Mouse (Mus musculus) embryo, embryonic 11.5 days (tissue): Measurements from ENCODE around the gene Rhov.

Experiments used
- DNase-seq: peaks from one replicate; pipeline ENCODE4 v3.0.0-alpha.2; 2012; ENCODE audit warnings: low read depth, low spot score

Rhov gene

DNA sequence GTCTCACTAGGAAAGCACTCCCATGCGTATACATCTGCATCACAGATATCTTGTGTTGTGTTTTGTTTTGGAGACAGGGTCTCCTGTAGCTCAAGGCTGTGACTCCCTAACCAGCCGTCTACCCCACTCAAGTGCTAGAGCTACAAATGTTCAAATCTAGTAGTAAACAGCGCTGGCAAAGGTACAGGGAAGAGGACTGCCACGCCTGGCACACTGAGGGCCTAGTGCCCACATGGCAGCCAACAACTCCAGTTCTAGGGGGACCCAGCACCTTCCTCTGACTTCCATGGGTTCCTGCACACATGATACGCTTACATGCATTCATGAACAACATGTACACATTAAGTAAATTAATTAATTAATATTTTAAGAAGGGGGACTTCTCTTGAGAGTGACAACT is 21.2 kb upstream of the Rhov start:
- DNase-seq = no peak

GRCm38 (mm10) chr2:119289014-119289416 is 17.9 kb upstream of the Rhov start:
- DNase-seq = no peak

DNA sequence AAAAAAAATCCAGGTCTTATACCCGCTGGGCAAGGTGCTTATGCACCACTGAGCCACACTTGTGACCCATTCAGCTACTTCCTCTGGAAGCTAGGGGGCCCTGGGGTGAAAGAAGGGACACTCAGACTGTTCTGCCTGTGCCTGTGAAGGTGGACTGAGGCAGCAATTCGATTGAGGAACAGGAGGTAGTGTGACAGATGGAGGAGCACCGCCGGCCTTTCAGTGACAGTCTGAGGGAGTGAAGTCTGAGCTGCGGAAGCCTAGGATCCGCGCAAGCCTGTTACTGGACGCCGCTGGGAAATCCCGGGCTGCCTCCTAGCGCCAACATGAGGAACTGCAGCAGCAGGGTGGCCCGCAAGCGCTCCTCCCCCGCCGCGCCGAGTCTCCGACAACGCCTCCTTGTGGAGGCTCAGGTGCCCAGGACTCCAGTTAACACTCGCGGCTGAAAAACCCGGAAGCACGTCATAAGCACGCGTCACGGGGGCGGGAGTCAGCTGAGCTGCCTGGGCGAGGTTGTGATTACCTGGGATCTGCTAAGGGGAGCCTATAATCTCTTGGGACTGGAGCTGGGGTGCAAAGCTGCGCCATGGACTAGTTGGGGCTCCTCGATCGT is 17.3 kb upstream of the Rhov start, which contains the start of gene Vps18:
Vps18 (plus strand) TSS at position 471 of the 613 bp plus-strand sequence.
- DNase-seq = peak; percentile 97

DNA sequence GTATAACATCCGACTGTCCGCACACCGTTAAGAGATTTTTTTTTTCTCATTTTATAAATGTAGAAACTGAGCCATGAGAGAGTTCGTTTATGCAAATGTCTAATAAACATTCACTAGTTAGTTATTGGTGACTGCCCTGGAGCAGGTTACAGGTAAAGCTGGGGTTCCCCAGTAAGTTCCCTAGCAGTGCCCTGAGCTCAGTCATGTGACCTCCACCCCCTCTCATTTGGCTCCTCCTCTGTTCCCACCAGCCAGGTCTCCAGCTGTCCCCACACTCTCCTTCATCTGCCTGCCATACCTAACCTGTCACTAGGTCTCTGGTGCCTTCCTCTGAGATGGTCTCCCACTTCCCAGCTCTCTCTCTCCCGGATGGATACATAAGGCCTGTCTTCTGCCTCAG is 16.3 kb upstream of the Rhov start:
- no peak for DNase-seq

DNA sequence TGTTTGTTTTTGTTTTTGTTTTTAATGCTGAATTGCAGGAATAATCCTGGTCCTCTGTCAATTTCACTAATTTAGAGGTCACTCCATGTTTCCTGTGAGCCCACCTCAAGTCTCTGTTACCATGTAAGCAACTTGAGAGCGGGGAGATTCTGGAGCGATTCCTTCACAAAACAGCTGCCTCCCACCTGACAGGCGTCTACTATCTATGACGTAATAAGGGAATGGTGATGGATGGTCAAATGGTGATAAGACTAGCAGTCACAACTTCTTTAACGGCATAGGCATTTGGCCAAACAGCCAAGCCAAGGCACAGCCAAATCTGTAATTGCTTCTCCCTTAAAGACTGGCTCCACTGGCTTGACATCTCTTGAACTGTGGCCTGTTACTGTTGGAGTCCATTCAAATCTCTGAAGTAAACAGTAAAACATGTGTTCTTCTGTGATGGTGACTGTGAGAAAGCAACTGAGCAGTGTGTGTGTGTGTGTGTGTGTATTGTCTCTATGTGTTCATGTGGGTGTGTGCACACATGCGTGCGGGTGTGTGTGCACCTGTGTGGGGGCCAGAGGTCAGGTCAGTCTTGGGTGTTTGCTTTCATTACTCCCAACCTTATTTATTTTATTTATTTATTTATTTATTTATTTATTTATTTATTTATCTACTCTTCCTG is 11.0 kb upstream of the Rhov start:
- DNase-seq = no peak

GRCm38 (mm10) chr2:119277810-119278209 is 6.7 kb upstream of the Rhov start:
- no peak for DNase-seq

- no peak for DNase-seq
Observed at GRCm38 (mm10) chr2:119276926-119277325, 5.9 kb upstream of the Rhov start.

- no peak for DNase-seq
Observed at GRCm38 (mm10) chr2:119274126-119274525, 3.1 kb upstream of the Rhov start.

DNA sequence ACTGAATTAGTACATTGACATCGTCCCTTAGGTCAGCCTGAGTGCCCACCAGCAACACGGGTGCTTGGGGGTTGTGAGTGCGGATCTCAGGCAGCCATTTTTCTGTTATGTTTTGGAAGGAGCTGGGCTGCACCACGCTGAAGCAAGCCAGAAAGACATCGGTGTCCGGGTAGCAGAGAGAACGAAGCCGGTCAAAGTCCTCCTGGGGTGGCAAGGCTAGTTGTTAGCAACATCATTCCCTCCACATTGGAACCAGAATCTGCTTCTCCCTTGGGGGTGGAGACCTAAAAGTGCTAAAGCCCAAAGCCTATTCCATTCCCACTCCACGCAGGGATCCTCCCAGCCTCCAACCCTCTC is 808 bp downstream of the Rhov start:
- no peak for DNase-seq

DNA sequence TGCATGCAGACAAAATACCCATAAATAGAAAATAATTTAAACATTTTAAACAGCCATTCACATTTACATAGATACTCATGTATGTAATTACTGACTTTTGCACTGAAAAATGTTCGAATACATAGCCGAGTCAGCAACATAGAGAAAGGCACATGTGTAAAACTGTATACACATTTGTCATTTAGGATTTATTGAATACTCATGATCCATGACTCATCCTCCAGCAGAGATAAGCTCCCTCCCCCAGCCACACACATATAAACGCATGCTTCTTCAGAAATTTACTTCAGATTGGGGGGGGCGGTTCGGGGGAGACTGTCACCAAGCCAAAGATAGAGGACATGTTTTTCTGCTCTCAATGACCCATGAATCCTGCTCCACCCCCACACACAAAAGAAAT is 7.3 kb downstream of the Rhov start:
- DNase-seq = no peak

DNA sequence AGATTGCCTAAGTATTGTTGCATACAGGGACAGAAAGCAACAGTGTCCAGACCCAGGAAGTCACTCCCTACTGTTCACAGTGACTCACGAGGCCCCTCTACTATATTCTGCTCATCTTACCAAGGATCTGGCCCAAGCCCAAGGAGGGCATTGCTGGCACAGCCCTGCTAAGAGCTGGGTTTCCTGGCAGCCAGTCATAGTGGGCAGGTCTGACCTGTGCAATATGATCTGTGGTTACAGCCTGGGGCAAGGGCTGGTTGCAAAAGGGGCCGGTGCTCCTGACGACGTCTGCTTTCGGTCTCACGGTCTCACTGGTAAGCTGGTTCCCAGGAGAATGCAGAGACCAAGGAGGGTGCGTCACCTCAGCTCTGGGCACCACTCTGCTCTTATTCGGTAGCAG is 8.1 kb downstream of the Rhov start:
- no peak for DNase-seq

DNA sequence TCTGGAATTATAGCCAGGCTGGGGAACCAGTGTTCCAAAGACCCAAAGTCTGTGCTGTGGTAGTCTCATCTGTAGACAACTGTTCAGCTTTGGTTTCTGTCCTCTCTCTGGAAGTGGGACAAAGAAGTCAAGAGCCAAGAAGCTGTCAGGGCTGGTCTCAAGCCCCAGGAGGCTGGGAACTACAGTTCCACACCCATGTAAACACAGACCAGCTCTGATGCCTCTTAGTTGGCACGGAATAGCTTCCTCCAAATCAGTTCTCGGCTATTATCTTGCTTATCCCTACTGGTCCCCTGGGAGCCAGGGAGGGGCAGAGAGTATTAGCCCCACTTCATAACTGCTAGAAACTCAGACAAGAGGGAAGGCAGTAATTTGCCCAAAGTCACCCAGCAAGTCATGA is 9.7 kb downstream of the Rhov start:
- DNase-seq = no peak

GRCm38 (mm10) chr2:119260518-119260917 is 10.6 kb downstream of the Rhov start:
- no peak for DNase-seq

GRCm38 (mm10) chr2:119254976-119255375 is 16.1 kb downstream of the Rhov start:
- DNase-seq = no peak

GRCm38 (mm10) chr2:119250826-119251478 is 20.1 kb downstream of the Rhov start:
- DNase-seq = peak; percentile 74

- no peak for DNase-seq
Observed at GRCm38 (mm10) chr2:119250377-119250776, 20.7 kb downstream of the Rhov start.

DNA sequence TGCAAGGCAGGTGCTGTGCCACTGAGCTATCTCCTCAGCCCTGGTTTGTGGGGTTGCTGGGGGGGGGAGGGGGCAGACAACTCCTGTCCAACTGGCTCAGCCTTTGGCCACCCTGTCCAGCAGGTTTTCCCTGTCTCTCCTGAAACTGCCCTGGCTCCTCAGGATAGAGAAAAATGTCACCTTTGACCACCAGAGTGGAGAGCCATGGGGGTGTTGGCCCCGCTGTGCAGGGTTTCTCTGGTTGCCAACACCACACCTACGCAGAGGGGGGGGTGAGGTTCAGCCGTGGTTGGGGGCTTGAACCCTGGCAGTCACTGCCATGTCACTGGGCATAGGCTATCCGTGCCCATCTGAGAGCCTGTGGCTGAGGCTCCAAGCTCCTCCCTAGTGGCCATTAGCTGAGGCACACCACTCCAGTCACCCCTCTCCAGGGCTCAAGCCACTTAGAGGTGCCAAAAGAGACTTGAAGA is 21.4 kb downstream of the Rhov start:
- DNase-seq = no peak

- no peak for DNase-seq
Observed at GRCm38 (mm10) chr2:119247904-119248303, 23.2 kb downstream of the Rhov start.

DNA sequence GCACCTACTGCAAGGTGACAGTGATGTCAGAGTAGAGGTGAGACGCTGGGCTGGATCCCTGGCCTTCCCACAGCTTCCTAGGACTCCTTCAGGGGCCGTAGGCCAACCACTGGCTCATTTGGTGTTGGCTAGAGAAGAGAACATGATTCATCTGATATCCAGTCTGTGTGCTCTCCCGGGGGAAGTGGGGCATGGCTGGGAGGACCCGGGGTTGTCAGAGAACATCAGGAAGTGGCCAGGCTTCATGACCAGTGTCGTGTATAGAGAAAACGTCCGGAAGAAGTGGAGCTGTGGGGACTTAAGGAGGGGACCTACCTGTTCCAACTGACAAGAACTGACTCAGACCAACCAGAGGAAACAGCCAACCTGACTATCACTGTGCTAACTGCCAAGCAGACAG is 25.8 kb downstream of the Rhov start:
- no peak for DNase-seq

DNA sequence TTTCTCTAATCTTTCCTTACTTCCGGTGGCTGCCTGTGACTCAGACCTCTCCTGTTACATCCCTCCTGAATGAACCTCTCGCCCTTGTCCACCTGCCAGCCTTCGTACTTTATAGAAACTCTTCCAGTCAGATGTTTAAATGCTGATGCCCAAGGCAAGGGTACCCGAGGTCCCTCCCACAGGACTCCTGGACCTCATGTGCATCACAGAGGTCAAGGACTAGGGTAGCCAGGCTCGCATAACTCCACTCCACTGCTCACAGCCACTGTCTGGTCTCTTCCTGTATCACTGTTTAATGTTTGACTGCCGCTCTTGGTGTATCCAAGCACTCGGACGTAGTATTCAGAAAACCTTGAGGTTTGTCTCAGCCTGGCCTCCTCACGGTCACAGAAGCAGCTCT is 28.5 kb downstream of the Rhov start:
- DNase-seq = no peak

GRCm38 (mm10) chr2:119240819-119241186 is 30.3 kb downstream of the Rhov start:
- DNase-seq = no peak

DNA sequence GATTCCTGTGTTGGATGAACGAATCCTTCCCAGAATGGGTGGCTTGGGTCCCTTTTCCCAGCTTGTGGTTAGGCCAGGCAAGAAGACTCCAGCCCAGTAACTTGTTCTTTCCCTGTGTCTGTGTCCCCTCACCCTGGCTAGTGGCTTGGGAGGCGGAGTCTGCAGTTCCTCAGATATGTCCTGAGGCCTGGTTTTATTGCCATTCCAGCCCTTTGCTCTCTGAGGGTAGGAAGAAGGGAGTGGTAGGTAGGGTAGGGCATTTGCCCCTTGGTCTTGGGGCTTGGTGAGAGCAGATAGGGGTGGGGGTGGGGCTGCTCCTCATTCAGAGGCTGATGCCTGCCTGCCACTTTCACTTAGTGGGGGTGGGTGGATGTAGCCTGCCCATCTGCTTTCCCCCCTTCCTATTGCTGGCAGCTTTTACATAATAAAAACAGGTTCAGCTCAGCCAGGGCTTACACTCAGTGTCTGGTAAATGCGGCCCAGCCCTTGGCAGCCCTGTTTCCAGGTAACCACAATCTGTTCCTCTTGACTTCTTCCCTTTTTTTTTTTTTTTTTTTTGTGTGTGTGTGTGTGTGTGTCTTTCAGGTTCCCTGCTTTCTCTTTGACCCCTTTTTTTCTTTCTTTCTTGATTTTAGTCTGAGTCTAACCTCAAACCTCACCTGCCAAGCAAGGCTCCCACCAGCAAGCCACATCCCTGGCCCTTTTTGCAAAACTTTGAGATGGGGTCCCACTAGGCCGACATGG is 30.8 kb downstream of the Rhov start:
- DNase-seq = no peak
